Mouse (Mus musculus) embryonic facial prominence, embryonic 14.5 days (tissue): ENCODE measurements around the gene Tmsb4x. TPM values are rescaled to one million over a fixed set of nuclear protein-coding genes. Genes with fewer than 3 reads are reported as not detected.
A peak's percentile ranks its signal among the peaks of the same experiment; 100 is the strongest.

ENCODE experiments used
- ATAC-seq: fragments of 200-750 bp; cut with Nextera tagmentation; 2 replicates; pipeline ENCODE4 v1.8.0; 2017; ENCODE audit warnings: low read depth, moderate number of reproducible peaks, moderate TSS enrichment
- DNase-seq: peaks from one replicate; pipeline ENCODE4 v3.0.0-alpha.2; 2015; ENCODE audit warnings: low spot score
- H3K27ac ChIP-seq: fragments of 300-500 bp; sonication (generic); replicated peaks from 2 replicates; pipeline ENCODE4 v1.5.1; 2014; ENCODE audit warnings: low read depth, mild to moderate bottlenecking, low read length, moderate library complexity
- H3K27me3 ChIP-seq: fragments of 300-500 bp; sonication (generic); replicated peaks from 2 replicates; pipeline ENCODE4 v1.6.1; 2014; ENCODE audit warnings: low read length; ENCODE audit not compliant: control insufficient read depth, insufficient read depth
- H3K36me3 ChIP-seq: fragments of 300-500 bp; sonication (generic); 2 replicates; pipeline ENCODE4 v1.6.1; 2014; ENCODE audit warnings: low read length, mixed read lengths; ENCODE audit not compliant: control insufficient read depth, insufficient read depth
- H3K4me1 ChIP-seq: fragments of 300-500 bp; sonication (generic); 2 replicates; pipeline ENCODE4 v1.6.1; 2014; ENCODE audit warnings: antibody characterized with exemption, low read length; ENCODE audit not compliant: control insufficient read depth, insufficient read depth
- H3K4me2 ChIP-seq: fragments of 300-500 bp; sonication (generic); 2 replicates; pipeline ENCODE4 v1.6.1; 2014; ENCODE audit warnings: low read depth, mild to moderate bottlenecking, low read length, moderate library complexity, mixed read lengths
- H3K4me3 ChIP-seq: fragments of 300-500 bp; sonication (generic); 2 replicates; pipeline ENCODE4 v1.5.1; 2014; ENCODE audit warnings: low read depth, mild to moderate bottlenecking, low read length
- H3K9ac ChIP-seq: fragments of 300-500 bp; sonication (generic); 2 replicates; pipeline ENCODE4 v1.6.1; 2014; ENCODE audit warnings: low read depth, mild to moderate bottlenecking, low read length, moderate library complexity, mixed read lengths
- H3K9me3 ChIP-seq: fragments of 300-500 bp; sonication (generic); 2 replicates; pipeline ENCODE4 v1.6.1; 2016; ENCODE audit warnings: low read length; ENCODE audit not compliant: control insufficient read depth
- WGBS: fragments of 180-500 bp; shearing (Covaris S2); extraction: QIAGEN DNeasy Blood & Tissue Kit; methylation state at CpG from one replicate; pipeline ENCODE4 v1.1.7; 2014; 5-methylcytosine and 5-hydroxymethylcytosine counted together
- polyA plus RNA-seq: library from polyadenylated mRNA; unstranded; fragments of >200 nt; fragmentation: Nextera tagmentation; extraction: Ambion mirVana; gene quantifications from 2 replicates; pipeline ENCODE4 v1.2.1, GENCODE M21; 2014

The Tmsb4x gene
- polyA plus RNA-seq, 1 experiment from 2014 or later: 2,890 TPM

GRCm38 (mm10) chrX:167205813-167206520, 3.1 kb downstream of the Tmsb4x start:
- Histone ChIP-seq H3K4me3 (no peak overlapping the region), H3K27me3 (peaks cover 35% of the 10 kb centered on the region), H3K27ac (no peak overlapping the region), H3K36me3 (peaks cover 9% of the 10 kb centered on the region; the same call in 1 of the 2 replicates), H3K9ac (no peak overlapping the region), H3K4me2 (peak overlapping the region; percentile 55; the same call in 1 of the 2 replicates), H3K4me1 (no peaks in the 10 kb centered on the region), H3K9me3 (no peaks in the 10 kb centered on the region)
- ATAC-seq: no peak
- WGBS: 63% methylated on average over 8 of the region's 8 CpGs
- peak; percentile 19 for DNase-seq

DNA sequence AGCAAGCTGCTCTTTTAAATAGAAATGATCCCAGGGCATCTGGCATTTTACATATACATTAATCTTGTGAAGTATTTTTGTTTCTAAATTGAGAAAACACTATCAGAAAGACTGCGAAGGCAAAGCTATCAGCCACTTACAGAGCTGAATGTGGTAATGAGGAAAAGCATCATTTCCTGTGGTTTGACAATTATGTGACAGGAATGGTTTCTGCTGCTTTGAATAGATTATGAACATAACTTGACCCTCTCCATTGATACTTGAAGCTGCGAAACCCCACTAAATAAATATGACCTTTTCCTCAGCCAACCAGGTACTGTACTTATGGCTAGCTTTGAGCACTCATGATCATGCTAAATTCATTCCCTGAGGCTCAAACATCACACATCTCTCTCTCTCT, 7.8 kb downstream of the Tmsb4x start:
- Histone ChIP-seq H3K27ac (no peak overlapping the region), H3K36me3 (no peaks in the 10 kb centered on the region), H3K4me2 (no peak overlapping the region), H3K27me3 (peaks cover 19% of the 10 kb centered on the region), H3K9me3 (no peaks in the 10 kb centered on the region), H3K4me3 (no peak overlapping the region), H3K4me1 (no peaks in the 10 kb centered on the region), H3K9ac (no peak overlapping the region)
- no peak for ATAC-seq
- 80% methylated on average over 2 of the region's 2 CpGs for WGBS
- DNase-seq: no peak

DNA sequence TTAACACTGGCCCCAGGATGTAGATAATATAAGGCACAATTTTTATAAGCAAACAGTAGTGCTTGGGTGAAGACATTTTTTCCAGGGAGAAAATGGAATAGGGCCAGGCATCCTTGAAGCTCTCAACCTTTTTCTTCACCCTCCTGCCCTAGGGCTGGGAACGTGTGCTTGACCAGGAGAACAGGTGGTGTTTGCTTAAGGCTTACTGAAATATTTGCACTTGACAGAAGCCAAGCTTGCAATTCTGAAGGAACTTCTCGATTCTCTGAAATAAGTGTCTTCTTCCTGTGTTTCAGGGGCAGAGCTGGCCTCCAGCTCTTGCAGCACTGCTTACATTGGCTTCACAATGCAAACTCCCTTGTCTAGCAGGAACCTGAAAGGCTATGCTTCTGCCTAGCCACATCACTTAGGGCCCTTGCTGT, 13.9 kb downstream of the Tmsb4x start:
- ATAC-seq (no peak), DNase-seq (no peak)
- Histone ChIP-seq H3K4me2 (no peak overlapping the region), H3K4me3 (no peak overlapping the region), H3K27me3 (peaks cover 14% of the 10 kb centered on the region), H3K27ac (no peak overlapping the region), H3K4me1 (no peaks in the 10 kb centered on the region), H3K9ac (no peak overlapping the region), H3K9me3 (no peaks in the 10 kb centered on the region), H3K36me3 (no peaks in the 10 kb centered on the region)
- WGBS: 50% methylated on average over 2 of the region's 2 CpGs

DNA sequence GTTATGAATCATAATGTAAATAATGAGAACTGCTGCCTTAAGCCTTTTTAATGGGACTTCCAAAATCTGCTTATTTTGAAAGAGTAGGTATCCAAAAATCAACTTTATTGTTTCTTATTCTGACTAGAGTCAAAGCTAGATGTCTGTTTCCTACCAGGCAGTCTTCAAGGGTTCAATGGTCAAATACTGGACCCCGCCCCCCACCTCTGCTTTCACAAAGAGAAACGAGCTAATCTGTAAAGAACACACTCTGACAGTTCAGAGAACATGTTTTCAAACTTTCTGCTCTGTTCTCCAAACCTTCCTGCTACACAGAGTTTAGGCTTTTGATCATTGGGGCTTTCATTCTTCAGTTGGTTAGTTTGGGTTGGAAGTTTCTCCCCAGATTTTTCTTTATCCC, 22.8 kb downstream of the Tmsb4x start:
- no peak overlapping the region for H3K4me3 ChIP-seq
- no peak for DNase-seq
- no peaks in the 10 kb centered on the region for H3K4me1 ChIP-seq
- no peak overlapping the region for H3K4me2 ChIP-seq
- H3K27me3 ChIP-seq: peaks cover 13% of the 10 kb centered on the region; the same call in 1 of the 2 replicates
- no peak for ATAC-seq
- WGBS: 53% methylated on average over 2 of the region's 2 CpGs
- no peak overlapping the region for H3K9ac ChIP-seq
- H3K27ac ChIP-seq: no peak overlapping the region
- H3K9me3 ChIP-seq: no peaks in the 10 kb centered on the region
- H3K36me3 ChIP-seq: no peaks in the 10 kb centered on the region

DNA sequence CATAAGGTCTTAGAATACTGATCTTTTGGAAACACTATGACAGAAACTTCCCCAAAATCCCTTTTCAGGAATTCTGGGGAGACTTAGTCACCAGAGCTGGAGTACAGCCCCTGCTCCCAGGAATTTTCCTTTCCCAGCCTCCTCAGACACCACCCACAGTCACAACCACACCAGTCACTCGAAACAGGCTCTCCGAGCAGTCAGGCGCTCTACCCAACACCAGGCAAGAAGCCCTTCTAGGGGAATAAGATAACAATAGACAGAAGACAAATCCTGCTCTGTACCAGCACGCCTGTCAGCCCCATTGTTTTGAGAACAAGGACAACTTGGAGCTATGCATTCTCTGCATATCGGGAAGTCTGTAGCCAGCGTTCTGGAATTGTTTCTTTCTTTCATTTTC, 25.6 kb downstream of the Tmsb4x start:
- H3K9ac ChIP-seq: no peak overlapping the region
- H3K4me1 ChIP-seq: no peaks in the 10 kb centered on the region
- H3K36me3 ChIP-seq: no peaks in the 10 kb centered on the region
- WGBS: 60% methylated on average over 6 of the region's 6 CpGs
- ATAC-seq: no peak
- no peak overlapping the region for H3K27ac ChIP-seq
- no peak overlapping the region for H3K4me3 ChIP-seq
- H3K27me3 ChIP-seq: peaks cover 10% of the 10 kb centered on the region; the same call in 1 of the 2 replicates
- H3K4me2 ChIP-seq: no peak overlapping the region
- DNase-seq: no peak
- H3K9me3 ChIP-seq: no peaks in the 10 kb centered on the region

GRCm38 (mm10) chrX:167182411-167182810, 26.7 kb downstream of the Tmsb4x start:
- no peak for DNase-seq
- Histone ChIP-seq H3K36me3 (no peaks in the 10 kb centered on the region), H3K9me3 (no peaks in the 10 kb centered on the region), H3K4me2 (no peak overlapping the region), H3K27ac (no peak overlapping the region), H3K27me3 (peaks cover 10% of the 10 kb centered on the region; the same call in 1 of the 2 replicates), H3K9ac (no peak overlapping the region), H3K4me1 (no peaks in the 10 kb centered on the region), H3K4me3 (no peak overlapping the region)
- 69% methylated on average over 5 of the region's 5 CpGs for WGBS
- ATAC-seq: no peak

GRCm38 (mm10) chrX:167179961-167180642, 29.0 kb downstream of the Tmsb4x start:
- Histone ChIP-seq H3K27ac (peak overlapping the region; percentile 22; the same call in 1 of the 2 replicates), H3K4me2 (no peak overlapping the region), H3K9me3 (no peaks in the 10 kb centered on the region), H3K36me3 (no peaks in the 10 kb centered on the region), H3K4me1 (no peaks in the 10 kb centered on the region), H3K9ac (no peak overlapping the region), H3K27me3 (peaks cover 12% of the 10 kb centered on the region), H3K4me3 (no peak overlapping the region)
- ATAC-seq (no peak), DNase-seq (no peak)
- WGBS: 53% methylated on average over 4 of the region's 4 CpGs

- Histone ChIP-seq H3K4me3 (no peak overlapping the region), H3K36me3 (no peaks in the 10 kb centered on the region), H3K27me3 (peaks cover 8% of the 10 kb centered on the region; the same call in 1 of the 2 replicates), H3K4me2 (no peak overlapping the region), H3K27ac (0 out of 2 replicates have a peak overlapping the region, but pooled peaks have one; percentile 22), H3K9ac (no peak overlapping the region), H3K4me1 (no peaks in the 10 kb centered on the region), H3K9me3 (no peaks in the 10 kb centered on the region)
- DNase-seq (no peak), ATAC-seq (no peak)
- WGBS: 85% methylated on average over 3 of the region's 3 CpGs
These were observed 29.6 kb downstream of the Tmsb4x start for GRCm38 (mm10) chrX:167179549-167179948.
